Mouse (Mus musculus): ENCODE data around the gene Gldc.
A peak's percentile ranks its signal among the peaks of the same experiment; 100 is the strongest.
"Not testable (repeated sequence)": the region's sequence is repeated elsewhere in the genome, so short reads cannot be mapped to it uniquely, and the experiment has no call there.

Gldc gene

GRCm38 (mm10) chr19:30174919-30175571 is at the start of gene Gldc:
Gldc (minus strand) TSS chr19:30175429.
- DNase-seq (ENCODE audit: low spot score in 2 of 2) = peak; percentile 11 to 23

GRCm38 (mm10) chr19:30222593-30222992 is 47.4 kb upstream of the Gldc start:
- not testable (repeated sequence) for DNase-seq (ENCODE audit: low spot score in 2 of 2)

- peak in 1 of 2 experiments; percentile 8 for DNase-seq (ENCODE audit: low spot score in 2 of 2)
Measured at GRCm38 (mm10) chr19:30217335-30217734, 42.1 kb upstream of the Gldc start.

- no peak for DNase-seq (ENCODE audit: low spot score in 2 of 2)
Measured at GRCm38 (mm10) chr19:30216186-30216585, 41.0 kb upstream of the Gldc start.

- DNase-seq (ENCODE audit: low spot score in 2 of 2) = not testable (repeated sequence)
Measured at GRCm38 (mm10) chr19:30215736-30216135, 40.5 kb upstream of the Gldc start.

GRCm38 (mm10) chr19:30214026-30214425 is 38.8 kb upstream of the Gldc start:
- no peak for DNase-seq (ENCODE audit: low spot score in 2 of 2)

- not testable (repeated sequence) for DNase-seq (ENCODE audit: low spot score in 2 of 2)
Measured at GRCm38 (mm10) chr19:30209006-30209405, 33.8 kb upstream of the Gldc start.

GRCm38 (mm10) chr19:30206981-30207380 is 31.8 kb upstream of the Gldc start:
- DNase-seq (ENCODE audit: low spot score in 2 of 2) = no peak

GRCm38 (mm10) chr19:30205874-30206273 is 30.6 kb upstream of the Gldc start:
- no peak for DNase-seq (ENCODE audit: low spot score in 2 of 2)

GRCm38 (mm10) chr19:30205159-30205816 is 30.1 kb upstream of the Gldc start:
- peak in 1 of 2 experiments; percentile 4 for DNase-seq (ENCODE audit: low spot score in 2 of 2)

- DNase-seq (ENCODE audit: low spot score in 2 of 2) = no peak
Measured at GRCm38 (mm10) chr19:30202177-30202576, 26.9 kb upstream of the Gldc start.

- DNase-seq (ENCODE audit: low spot score in 2 of 2) = no peak
Measured at GRCm38 (mm10) chr19:30194999-30195398, 19.8 kb upstream of the Gldc start.

GRCm38 (mm10) chr19:30187232-30187631 is 12.0 kb upstream of the Gldc start:
- DNase-seq (ENCODE audit: low spot score in 2 of 2) = no peak

- no peak for DNase-seq (ENCODE audit: low spot score in 2 of 2)
Measured at GRCm38 (mm10) chr19:30185536-30185935, 10.3 kb upstream of the Gldc start.

GRCm38 (mm10) chr19:30179979-30180378 is 4.8 kb upstream of the Gldc start:
- no peak for DNase-seq (ENCODE audit: low spot score in 2 of 2)

GRCm38 (mm10) chr19:30174074-30174670 is 1.1 kb downstream of the Gldc start:
- no peak for DNase-seq (ENCODE audit: low spot score in 2 of 2)

- no peak for DNase-seq (ENCODE audit: low spot score in 2 of 2)
Measured at GRCm38 (mm10) chr19:30171346-30172055, 3.7 kb downstream of the Gldc start.

- DNase-seq (ENCODE audit: low spot score in 2 of 2) = no peak
Measured at GRCm38 (mm10) chr19:30170319-30170718, 4.9 kb downstream of the Gldc start.

- DNase-seq (ENCODE audit: low spot score in 2 of 2) = no peak
Measured at GRCm38 (mm10) chr19:30166801-30167505, 8.3 kb downstream of the Gldc start.

GRCm38 (mm10) chr19:30164228-30164627 is 11.0 kb downstream of the Gldc start:
- DNase-seq (ENCODE audit: low spot score in 2 of 2) = no peak

GRCm38 (mm10) chr19:30162808-30163207 is 12.4 kb downstream of the Gldc start:
- DNase-seq (ENCODE audit: low spot score in 2 of 2) = no peak

GRCm38 (mm10) chr19:30160021-30160420 is 15.2 kb downstream of the Gldc start:
- DNase-seq (ENCODE audit: low spot score in 2 of 2) = no peak

Measured in heart, adult 9 months (tissue).